8 mouse cellular contexts compared by ENCODE assay signal in genomic region chr9:61371755-61372509, GRCm38 (mm10). TPM values are rescaled to one million over a fixed set of nuclear protein-coding genes. Genes with fewer than 3 reads are reported as not detected.
DNase-seq lines count a peak whose midpoint lies in the region; ATAC-seq lines count a peak whose summit lies in the region.

Tle3 (plus strand) TSS chr9:61372366.

- no peaks in the 10 kb centered on the region for H3K36me3 ChIP-seq in lung, embryonic 16.5 days (ENCODE audit: control insufficient read depth, insufficient read depth, low read length)

- H3K27ac ChIP-seq in lung, embryonic 16.5 days (ENCODE audit: low read length): peak within 1 kb of the TSS; percentile 97

- DNase-seq in MEL-GATA-1-ER (ENCODE audit: extremely low read depth, low read depth): peak; percentile 95
- DNase-seq in cerebellum, adult 8-10 months: peak; percentile 98
- DNase-seq in forelimb bud, embryonic 11.5 days (ENCODE audit: low read depth, low spot score): peak; percentile 100
- peak; percentile 97 for DNase-seq in layer of hippocampus, adult 9-10 months (ENCODE audit: low spot score)
- DNase-seq in ovary, postnatal 10 days (ENCODE audit: low spot score): peak; percentile 94
- peak; percentile 98 for DNase-seq in thymus, postnatal 10 days (ENCODE audit: low spot score in 2 of 2)

- peak within 1 kb of the TSS; percentile 90 for H3K4me2 ChIP-seq in lung, embryonic 16.5 days (ENCODE audit: low read depth, low read length)

- H3K27me3 ChIP-seq in lung, embryonic 16.5 days (ENCODE audit: control insufficient read depth, insufficient read depth, low read depth, low read length): no peaks in the 10 kb centered on the region

- H3K4me3 ChIP-seq in lung, embryonic 16.5 days (ENCODE audit: low read length): peak within 1 kb of the TSS; percentile 84

- peaks cover 59% of the 10 kb centered on the region for H3K4me1 ChIP-seq in lung, embryonic 16.5 days (replicated peaks; ENCODE audit: control insufficient read depth, insufficient read depth, low read length)

- ATAC-seq in hematopoietic stem cell, adult 5-6 weeks (replicated peaks in 1 of 2; ENCODE audit: insufficient read depth in 1 of 2, low FRiP score in 2 of 2, low TSS enrichment in 1 of 2, low read depth in 1 of 2, poor library complexity in 2 of 2, severe bottlenecking in 2 of 2): peak; percentile 65 to 67
- ATAC-seq in lung, embryonic 16.5 days (ENCODE audit: low read depth): peak; percentile 72

- H3K9ac ChIP-seq in lung, embryonic 16.5 days (ENCODE audit: low read length): peak within 1 kb of the TSS; percentile 94

- under 1% methylated on average over 35 of the region's 35 CpGs for WGBS in lung, embryonic 16.5 days

- no peaks in the 10 kb centered on the region for H3K9me3 ChIP-seq in lung, embryonic 16.5 days (ENCODE audit: control insufficient read depth, low read length)

RNA-seq across cellular contexts. Expression of gene Tle3, which starts in this region (rescaled TPM):
- 44.5 and 105 TPM in 2 replicates for total RNA-seq in hematopoietic stem cell, adult 5-6 weeks (2017)
- 23.3 and 23.4 TPM in 2 replicates for polyA plus RNA-seq in lung, embryonic 16.5 days (2015; fragmentation: Nextera tagmentation; extraction: Ambion mirVana)

Comparison
In these comparisons a context has a peak if more than half of its experiments do, and no peak if none do; other contexts are left out.
1. Peak in every context shown above with its lines: DNase-seq, ATAC-seq, H3K4me3 ChIP-seq and H3K27ac ChIP-seq.